Mouse (Mus musculus): ENCODE data around the gene Got2.

The Got2 gene

DNA sequence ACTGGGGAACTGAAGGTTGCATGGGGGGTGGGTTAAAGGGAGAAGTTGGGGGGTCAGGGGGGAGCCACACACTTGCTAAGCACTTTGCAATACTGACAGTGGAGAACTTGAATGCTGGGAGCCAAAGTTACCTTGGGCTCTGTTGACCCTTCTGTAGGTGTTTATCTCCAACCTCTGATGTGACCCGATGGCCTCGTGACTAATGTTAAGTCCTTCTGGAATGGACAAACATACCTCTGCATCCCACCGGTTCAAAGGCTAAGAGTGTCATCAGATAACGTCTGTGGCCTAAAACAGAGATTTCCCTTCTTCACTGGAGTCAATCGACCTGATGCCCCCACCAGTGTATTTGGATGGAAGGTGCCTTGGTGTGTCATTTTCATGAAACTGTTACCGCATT lies 67.1 kb downstream of the Got2 start:
- no peak for DNase-seq (ENCODE audit: low read depth, low spot score)

DNA sequence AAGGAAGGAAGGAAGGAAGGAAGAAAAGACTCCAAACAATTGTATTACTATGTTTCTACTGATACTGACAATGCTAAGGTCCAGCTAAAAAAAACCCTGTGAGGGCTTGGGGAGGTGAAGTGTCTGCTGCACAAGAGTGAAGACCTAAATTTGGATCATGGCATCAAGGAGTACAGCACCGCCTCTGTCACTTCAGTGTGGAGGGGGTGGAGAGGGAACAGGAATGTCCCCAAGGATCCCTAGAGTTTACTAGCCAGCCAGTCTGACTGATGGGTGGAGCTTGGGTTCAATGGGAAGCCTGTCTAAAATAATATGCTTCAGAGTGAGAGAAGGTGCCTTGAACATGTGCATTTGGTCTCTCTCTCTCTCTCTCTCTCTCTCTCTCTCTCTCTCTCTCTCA lies 70.1 kb downstream of the Got2 start:
- DNase-seq (ENCODE audit: low read depth, low spot score), result no peak

DNA sequence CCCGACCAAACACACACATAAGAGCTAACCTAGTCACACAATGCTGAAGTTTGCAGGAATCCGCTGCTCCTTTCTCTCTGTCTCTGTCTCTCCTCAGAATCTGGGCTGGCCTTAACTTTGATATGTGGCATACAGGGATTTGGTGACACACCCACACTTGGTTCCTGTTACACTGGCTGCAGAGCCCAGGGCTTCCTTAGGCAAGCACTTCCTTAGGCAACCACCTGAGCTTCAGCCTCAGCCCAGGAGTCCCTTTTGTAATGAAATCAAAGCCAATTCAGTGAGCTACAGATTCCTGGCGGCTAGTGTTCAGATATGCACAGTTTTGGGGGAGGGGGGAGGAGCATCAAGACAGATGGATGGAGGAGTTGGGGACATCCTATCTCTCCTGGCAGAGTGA lies 70.8 kb downstream of the Got2 start:
- DNase-seq (ENCODE audit: low read depth, low spot score), result no peak

DNA sequence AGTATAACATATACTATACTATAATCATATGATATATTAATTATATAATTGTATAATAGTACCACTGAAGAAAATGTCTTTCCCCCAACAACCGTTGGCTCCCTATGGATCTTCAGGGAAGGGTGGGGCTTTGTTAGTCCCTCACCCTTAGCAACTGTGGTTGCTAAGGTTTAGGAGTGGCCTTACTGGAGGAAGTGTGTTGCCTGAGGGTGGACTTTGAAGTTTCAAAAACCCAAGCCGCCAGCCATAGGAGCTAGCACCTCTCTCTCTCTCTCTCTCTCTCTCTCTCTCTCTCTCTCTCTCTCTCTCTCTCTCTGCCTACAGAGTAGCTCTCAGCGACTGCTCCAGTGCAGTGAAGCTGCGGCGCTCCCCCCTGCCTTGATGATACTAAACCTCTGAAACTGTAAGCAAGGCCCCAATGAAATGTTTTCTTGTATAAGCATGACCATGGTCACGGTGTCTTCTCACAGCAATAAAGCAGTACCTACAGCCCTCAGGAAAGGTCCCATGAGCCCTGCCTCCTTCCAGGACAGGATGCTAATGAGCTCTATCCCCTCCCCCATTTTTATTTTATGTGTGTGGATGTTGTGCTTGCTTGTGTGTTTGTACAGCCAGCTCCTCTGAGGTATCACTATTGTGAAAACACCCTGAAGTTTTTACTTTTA lies 72.2 kb downstream of the Got2 start:
- no peak for DNase-seq (ENCODE audit: low read depth, low spot score)

Measured in telencephalon, adult 2 months (tissue).